Mouse (Mus musculus) heart, adult 18-20 months (tissue): ENCODE results near the gene Rreb1. TPM values are rescaled to one million over a fixed set of nuclear protein-coding genes. Genes with fewer than 3 reads are reported as not detected.

ENCODE experiments used
- DNase-seq, 2 experiments: peaks; one replicate each; pipeline ENCODE4 v3.0.0; 2021 to 2022; ENCODE audit warnings: mixed read lengths in 1 of 2
- total RNA-seq, 2 experiments: library from RNA; stranded (reverse); gene quantifications; 2 replicates each; pipeline ENCODE4 v1.2.3; 2021

The Rreb1 gene
- total RNA-seq, 2 experiments from 2014 or later: 34.0 to 34.4 TPM

DNA sequence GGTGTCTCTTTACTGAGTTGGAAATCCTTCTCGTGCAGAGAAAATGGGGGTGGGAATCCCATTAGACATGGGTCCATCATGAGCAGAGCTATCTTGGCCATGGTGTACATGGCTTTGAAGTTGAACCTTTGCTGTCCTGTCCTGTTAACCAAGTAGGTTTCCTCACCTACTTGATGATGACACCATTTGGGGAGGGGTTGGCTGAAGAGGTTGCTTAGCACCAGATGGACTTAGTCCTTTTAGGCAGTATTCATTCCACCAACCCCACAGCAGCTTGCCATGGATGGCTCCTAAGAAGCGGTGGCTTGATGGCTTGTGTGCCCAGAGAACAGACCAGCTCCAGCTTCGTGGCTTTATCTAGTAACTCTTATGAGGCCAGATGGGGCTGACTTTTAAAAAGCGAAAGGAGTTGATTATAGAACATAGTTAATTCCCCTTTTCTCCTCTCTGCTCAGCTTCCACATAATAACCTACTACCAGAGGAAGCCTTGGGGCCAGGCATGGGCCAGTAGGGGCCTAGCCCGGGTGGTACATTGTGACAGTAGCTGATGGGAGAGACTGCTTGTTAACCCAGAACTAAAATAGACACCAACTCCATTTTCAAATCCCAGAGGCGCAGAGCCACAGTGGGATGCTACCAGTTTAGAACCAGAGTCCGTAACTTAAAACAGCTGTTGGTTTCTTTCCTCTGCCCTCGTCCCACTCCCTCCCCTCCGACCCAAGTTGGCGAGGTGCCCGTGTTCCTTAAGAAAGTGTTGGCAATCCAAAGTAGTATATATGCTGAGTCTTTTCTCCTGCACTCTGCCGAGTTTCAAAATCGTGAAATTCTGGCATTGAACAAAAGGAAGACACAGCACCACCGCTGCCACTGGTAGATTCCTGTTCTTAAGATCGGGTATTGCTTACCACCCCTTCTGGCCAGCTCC, 140.4 kb downstream of the Rreb1 start:
- DNase-seq: no peak

DNA sequence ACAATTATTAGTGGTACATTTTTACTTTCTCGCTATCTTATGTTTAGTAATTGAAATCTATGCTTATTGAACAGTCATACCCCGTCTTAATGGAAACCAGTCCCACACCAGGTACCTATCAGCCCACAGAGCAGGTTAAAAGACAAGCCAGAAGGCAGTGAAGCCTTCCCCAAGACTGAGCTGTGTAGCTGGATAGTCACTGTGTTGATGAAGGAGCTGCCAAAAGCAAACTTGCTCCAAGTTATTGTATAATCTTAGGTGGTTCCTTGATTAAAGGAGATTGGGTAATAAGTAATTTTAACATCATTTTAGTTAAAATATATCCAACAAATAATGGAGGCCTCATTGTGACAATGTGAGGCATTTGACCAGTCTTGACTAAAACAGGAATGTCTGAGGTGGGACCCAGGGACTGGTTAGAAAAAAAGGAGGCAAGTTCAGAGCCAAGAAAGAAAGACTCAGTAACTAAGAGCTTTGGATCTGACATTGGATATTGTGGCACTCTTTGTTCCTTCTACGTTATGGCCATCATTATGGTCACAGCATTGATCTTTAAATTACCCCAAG, 141.6 kb downstream of the Rreb1 start:
- no peak for DNase-seq

DNA sequence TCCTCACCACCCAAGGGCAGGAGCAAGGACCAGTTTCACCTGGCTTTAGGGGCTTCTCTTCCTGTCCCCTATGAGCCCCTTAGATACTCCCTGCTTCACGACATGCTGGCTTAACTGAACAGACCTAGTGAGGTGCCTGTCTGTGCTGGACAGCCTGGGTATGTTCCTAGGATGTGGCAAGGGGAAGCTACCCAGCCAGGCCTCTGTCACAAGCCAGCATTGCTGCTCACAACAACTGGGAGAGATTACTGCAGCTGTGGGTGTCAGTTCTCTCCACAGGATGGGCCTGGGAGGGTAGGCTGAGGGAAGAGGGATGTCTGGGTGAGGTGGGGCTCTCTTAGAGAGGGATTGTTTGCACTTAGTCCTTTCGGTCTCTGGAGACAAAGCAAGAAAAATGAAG, 142.5 kb downstream of the Rreb1 start:
- no peak for DNase-seq

DNA sequence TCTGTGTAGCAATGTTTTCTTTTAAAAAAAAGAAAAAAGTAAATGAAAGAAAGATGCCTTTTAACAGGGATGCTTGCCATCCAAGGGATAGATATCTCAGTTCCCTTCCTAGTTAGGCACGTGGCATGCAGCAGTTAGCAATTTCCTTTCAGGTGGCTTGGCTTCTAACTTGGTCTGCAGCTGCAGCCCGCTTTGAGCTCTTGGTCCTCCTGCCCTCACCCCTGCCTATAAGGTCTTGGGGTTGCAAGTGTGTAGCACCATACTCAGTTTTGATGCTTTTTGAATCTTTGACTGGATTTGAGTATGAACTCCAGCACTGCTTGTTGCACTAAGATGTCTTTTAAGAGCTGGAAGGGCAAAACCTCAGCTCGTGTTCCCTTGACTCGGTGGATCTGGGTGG, 144.9 kb downstream of the Rreb1 start:
- DNase-seq: no peak

DNA sequence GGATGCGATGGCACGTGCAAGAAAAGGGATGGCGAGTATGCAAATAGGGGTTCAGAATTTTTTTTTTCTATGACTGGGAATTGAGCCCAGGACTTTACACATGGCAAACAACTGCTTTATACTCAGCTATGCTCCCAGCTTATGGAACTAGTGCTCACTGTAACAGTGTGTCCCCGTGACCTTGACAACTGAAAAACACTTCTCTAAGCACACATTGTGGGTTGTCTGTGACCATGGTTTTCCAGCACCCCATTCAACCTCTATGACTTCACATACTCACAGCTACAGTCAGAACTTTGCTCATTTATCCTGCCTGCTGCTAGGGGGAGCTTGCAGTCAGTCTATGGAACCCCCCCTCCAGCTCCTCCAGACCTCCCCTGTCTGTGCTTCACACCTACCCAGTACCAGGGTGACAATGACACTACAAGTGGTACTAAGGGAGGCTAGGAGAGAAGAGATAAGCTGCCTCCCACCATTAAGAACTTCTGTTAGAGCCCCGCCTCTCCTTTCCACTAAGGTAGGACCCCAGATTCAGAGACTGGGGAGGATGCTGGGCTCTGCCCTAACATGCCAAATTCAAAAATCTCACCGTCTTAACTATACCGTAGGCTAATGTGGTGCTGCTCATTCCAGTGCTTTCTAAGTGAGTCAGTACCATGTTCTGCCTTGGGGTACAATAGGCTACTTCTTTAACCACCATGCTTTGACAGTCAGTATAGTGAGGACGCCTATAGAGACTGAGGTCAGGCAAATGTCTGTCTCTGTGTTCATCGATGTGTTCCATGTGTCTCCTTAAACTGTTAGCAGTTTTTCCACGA, 145.7 kb downstream of the Rreb1 start:
- DNase-seq: no peak

DNA sequence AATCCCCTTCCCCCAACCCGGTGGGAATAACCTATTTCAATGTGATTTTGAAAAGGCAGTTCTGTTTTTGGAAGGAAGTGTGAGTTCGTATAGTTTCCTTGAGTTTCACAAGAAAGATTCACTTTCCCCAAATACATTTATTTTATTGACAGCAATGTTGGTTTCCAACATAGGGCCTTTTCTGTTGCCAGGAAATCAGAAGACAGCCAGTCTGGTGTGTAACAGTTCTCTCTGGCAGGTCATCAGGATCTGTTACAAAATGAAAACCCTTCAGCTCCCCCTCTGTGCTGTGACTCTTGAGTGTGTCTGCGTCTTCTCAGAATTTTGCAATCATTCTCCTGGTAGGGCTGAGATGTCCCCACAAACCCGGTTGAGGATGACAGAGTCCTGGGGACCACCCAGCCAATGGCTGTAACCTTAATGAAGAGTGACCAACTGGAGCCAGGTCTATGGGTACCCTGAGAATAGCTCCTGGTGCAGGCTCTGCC, 146.3 kb downstream of the Rreb1 start:
- no peak for DNase-seq

DNA sequence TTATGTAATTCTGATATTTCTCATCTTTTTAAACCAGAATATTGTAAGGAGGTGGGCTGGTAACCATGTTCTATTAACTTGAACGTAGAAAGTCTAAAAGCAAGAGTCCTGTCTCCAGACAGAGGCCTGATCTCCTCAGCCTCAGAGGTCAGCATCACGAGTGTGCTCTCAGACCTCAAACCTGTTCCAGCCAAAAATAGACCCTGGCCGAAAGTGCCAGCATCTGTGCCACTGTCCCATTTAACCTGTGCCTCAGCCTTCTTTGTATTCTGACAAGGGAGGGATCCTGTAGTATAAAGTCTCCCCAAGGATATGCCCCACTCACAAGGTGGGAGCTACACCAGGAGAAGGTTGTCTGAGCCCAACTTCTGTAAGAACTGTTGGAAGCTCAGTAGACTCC, 148.2 kb downstream of the Rreb1 start:
- peak in 1 of 2 experiments; percentile 52 for DNase-seq

DNA sequence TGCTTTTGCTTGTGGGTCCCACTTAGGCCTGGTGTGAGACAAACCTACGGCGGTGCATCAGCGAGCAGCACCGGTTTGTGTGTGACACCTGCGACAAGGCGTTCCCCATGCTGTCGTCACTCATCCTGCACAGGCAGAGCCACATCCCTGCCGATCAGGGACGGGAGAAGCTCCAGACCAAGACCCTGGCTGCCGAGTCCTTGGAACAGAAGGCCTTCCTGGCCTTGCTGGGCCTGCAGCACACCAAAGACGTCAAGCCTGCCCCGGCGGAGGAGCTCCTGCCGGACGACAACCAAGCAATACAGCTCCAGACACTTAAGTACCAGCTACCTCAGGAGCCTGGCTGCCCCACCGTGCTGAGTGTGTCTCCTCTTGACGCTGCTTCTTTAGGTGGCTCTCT, 151.3 kb downstream of the Rreb1 start:
- no peak for DNase-seq

DNA sequence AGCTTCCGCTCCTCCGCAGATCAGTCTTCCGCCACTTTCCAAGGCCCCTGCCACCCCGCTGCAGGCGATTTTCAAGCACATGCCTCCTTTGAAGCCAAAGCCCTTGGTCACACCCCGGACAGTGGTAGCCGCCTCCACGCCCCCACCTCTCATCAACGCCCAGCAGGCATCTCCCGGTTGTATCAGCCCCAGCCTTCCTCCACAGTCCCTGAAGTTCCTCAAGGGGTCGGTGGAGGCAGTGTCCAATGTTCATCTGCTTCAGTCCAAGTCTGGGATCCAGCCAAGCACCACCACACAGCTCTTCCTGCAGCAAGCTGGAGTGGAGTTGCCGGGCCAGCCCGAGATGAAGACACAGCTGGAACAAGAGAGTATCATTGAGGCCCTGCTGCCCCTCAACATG, 151.9 kb downstream of the Rreb1 start:
- DNase-seq: no peak

DNA sequence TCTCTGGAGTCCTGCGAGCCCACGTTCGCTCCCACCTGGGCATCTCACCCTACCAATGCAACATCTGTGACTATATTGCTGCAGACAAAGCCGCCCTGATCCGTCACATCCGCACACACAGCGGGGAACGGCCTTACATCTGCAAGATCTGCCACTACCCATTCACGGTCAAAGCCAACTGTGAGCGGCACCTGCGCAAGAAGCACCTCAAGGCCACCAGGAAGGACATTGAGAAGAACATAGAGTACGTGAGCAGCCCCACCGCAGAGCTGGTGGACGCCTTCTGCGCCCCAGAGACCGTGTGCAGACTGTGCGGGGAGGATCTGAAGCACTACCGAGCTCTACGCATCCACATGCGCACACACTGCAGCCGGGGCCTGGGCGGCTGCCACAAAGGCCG, 152.4 kb downstream of the Rreb1 start:
- no peak for DNase-seq

DNA sequence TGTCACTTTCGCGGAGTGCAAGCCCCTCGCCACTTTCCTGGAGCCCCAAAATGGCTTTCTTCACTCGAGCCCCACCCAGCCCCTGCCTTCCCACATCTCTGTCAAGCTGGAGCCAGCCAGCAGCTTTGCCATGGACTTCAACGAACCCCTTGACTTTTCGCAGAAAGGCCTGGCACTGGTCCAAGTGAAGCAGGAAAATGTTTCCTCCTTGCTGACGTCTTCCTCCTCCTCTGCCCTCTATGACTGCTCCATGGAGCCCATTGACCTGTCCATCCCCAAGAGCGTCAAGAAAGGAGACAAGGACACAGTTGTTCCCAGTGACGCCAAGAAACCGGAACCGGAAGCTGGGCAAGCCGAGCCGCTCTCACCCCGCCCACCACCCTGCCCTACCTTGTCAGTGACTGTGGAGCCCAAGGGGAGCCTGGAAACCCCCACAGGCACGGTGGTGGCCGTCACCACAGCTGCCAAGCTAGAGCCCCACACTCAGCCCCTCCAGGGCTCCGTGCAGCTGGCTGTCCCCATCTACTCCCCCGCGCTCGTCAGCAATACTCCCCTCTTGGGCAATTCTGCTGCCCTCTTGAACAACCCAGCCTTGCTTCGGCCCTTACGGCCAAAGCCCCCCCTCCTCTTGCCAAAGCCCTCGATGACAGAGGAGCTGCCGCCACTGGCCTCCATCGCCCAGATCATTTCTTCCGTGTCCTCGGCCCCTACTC, 153.2 kb downstream of the Rreb1 start:
- DNase-seq: peak in 1 of 2 experiments; percentile 30

DNA sequence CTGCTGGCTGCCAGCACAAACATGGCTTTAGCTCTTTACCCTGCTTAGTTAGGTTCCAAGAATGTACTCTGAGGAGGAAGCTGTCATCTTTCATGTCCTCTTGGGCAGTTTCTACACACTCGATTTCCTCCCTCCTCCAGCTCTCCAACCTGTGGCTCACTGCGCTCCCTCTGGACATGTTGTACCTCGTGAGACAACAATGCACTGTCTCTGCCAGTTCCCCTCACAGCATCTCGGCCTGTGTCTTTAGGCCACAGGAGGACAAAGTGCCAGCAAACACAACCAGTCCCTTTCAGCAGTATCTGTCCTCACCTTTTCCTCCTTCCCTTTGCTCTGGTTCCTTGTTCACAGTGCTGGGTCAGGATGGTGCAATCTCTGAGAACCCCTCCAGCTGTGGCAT, 155.9 kb downstream of the Rreb1 start:
- peak; percentile 53 to 63 for DNase-seq

DNA sequence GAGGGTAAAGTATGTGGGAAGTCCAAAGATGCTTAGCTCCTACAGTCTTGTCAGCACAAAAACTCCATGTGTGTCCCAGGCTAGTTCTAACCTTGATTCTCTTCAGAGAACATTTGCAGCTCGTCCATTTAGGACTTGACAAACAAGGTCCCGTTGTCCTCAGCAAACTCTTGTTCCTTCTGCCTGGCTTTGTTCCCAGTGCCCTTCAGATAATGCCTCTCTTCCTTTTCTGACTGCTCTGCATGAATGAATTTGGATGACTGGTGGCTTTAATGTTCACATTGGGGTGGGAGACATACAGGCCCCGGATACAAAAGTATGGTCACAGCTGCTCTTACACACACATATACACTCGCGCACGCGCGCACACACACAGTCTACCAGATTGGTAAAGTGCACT, 156.7 kb downstream of the Rreb1 start:
- DNase-seq: peak; percentile 68 to 79

DNA sequence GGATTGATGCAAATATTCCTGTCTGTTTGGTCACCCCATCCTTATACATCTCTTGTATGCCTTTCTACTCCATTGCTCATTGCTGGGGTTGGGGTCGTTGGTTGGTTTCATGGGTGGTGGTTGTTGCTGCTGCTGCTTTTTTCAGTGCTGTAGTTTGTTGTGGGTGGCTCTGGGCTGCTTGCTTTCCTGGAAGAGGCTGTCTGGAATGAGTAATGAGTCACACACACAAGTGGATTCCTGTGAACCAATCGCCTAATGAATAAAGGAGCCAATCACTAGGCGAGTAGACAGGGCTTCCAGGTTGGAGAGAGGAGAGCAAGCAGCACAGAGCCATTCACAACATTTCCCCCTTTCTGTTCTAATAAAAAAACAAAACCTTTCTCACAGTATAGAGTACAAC, 158.2 kb downstream of the Rreb1 start:
- no peak for DNase-seq

DNA sequence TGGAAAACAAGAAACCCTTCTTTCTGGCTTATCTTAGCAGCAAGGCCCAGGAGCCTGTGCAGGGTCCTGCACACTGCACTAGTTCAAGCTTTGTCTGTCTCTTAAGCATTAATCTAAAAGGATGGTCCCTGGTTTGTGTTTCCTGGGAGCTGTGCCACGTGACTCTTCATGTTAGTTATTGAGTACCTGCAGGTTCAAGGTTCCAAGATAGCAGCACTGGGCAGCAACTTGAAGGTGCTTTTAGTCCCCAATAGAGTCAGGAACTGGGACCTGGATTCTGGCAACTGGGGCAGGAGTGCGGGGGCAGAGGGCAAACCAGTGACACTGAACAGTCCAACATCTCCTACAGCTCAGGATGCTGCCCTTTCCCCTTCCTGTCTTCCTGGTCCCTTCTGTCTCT, 162.0 kb downstream of the Rreb1 start:
- no peak for DNase-seq

DNA sequence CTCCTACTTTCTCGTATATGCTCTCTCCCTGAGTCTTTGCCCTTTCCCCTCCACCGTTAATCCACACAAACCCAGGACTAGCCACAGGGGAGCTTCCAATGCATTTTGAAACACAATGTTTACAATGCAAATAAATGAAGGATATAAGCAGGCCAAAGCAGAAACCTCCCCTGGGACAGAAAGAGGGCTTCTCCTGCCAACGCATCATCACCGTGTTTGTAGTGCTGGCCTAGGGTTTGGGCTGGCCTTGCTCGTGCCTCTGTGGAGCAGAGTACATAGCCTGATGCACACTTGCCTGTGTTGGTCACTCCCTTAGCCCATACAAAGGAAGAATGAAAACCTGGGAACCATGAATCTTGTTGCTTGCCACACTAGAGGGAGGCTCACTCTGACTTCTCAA, 162.4 kb downstream of the Rreb1 start:
- no peak for DNase-seq

DNA sequence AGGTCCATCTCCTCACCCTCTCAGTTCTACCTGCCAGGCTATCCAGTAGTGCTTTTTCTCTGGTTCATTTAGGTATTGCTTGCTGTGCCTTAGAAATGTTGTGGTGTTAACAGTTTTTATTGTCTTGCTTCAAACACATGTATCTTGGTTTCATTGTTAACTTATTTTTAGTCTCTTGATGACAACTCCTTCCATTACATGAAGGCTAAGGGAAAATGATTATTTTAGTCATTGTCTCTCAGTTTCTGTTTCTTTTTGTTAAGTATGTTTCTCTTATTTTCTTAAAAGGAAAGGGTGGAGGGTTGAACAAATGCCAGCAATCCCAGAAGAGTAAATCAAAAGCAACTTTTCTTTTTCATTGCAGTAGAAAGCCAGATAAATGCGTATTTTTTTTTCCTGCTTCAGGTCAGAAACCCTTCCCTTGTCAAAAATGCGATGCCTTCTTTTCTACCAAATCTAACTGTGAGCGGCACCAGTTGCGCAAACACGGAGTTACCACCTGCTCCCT, 163.0 kb downstream of the Rreb1 start:
- DNase-seq: no peak

DNA sequence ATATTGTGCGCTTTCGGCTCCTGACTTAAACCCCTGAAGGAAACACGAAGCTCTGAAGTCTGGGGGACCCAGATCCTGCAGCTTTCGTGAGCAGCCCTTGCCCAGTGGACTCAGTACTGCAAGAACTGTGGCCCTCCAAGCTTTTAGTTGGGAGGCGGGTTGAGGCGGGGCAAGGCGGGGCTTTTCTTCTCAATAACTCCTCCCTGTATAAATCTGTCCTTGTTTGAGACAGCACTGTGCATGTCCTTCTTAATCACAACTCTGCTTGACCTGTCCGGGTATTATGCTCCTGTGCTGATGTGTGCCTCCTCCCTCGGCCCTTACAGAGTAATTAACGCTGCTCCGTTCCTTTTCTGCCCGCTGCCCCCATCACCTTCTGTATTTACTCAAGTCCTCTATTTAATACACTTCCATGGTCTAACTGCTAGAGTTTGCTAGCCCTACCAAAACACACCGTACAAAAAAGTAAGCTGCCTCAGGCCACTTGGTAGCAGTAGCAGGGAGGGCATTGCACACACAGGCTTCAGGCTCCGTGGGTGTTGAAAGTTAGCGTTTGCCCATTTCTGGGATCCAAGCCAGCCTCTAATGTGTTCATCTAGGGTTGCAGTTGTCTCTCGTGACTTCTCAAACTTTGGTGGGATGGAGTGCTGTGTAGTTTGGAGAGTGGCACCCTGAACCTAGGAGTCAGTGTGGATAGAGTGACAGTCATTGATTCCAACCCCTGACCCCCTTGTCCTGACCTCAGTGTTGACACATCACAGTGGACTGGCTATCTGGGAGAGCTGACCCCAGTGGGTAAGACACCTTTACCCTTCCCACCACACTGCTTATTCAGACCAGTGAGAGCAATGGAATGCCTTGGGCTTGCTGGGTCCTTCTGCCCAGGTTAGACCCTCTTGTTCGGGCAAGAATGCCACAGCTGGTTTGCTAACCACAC, 164.0 kb downstream of the Rreb1 start:
- DNase-seq: no peak

DNA sequence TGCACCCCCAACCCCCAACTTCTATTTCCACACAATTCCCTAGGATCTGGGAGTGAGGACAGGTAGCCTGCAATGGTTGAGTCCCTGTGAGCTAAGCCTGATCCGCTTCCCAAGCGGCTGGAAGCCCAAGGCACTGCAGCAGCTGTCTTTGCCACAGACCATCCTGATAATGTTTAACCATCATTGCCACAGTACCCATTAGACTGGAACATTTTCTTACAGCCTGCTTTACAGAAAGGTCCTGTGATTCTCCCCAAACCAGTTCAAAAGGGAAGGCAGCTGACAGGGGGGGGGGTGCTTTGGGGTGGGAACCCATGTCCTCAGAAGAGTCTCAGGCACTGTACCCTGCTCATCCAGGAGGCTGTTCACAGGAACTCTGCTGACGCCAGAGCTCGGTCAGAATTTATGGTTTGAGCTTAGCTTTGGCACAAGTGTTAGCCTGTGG, 164.7 kb downstream of the Rreb1 start:
- DNase-seq: no peak

DNA sequence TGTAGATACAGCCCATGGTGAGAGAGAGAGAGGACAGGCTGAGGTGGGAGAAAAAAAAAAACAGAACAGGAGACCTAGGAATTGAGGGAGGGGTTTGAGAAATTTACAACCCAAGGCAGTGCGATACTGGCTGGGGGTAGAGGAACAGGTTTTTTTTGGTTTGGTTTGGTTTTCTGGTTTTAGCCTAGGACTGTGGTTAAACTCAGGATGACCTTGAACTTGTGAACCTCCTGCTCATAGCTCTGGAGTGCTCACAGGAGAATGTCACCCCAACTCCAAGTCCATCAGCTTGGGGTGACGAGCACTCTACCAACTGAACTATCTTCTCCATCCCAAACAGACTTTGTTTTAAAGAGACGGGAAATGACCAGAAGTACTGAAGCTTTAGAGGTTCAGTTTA, 165.3 kb downstream of the Rreb1 start:
- DNase-seq: no peak

DNA sequence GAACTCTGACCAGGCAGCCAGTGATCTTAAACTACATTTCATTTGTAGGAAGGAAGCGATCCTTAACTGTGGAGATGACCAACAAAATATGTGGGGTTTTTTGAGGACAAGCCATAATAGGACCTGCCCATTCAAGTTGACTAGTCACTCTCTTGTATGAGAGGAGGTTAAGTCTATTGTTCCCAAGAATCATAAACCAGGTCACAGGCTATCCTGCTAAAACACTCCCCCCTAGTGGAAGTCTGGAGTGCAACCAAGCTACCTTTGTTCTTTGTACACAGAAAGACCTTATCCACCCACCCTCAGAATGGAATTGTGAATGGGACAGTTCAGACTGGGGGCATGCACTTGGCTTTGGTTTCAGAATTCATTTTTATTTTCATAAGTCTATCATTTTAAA, 166.1 kb downstream of the Rreb1 start:
- peak; percentile 61 to 73 for DNase-seq
